Mouse (Mus musculus): Measurements from ENCODE around the gene Atp8a2. TPM values are rescaled to one million over a fixed set of nuclear protein-coding genes. Genes with fewer than 3 reads are reported as not detected.
A peak's percentile ranks its signal among the peaks of the same experiment; 100 is the strongest.

Atp8a2 gene
- total and polyA plus RNA-seq, 2 experiments from 2014 or later: 5.2 to 115 TPM

- H3K9ac ChIP-seq (replicated peaks; ENCODE audit: low read depth, low read length): no peak overlapping the region
- H3K4me1 ChIP-seq (ENCODE audit: control insufficient read depth, insufficient read depth): peaks cover 10% of the 10 kb centered on the region
- H3K27me3 ChIP-seq (ENCODE audit: control insufficient read depth, insufficient read depth, low read length): peaks cover 9% of the 10 kb centered on the region; the same call in 1 of the 2 replicates
- H3K27ac ChIP-seq (ENCODE audit: low read depth): no peak overlapping the region
- ATAC-seq (ENCODE audit: insufficient read depth, low read depth) (no peak), DNase-seq (ENCODE audit: low spot score) (no peak)
- TF ChIP-seq EP300 (IDR thresholded peaks at IDR 0.05; ENCODE audit: low read depth) (no peak), CTCF (IDR thresholded peaks at IDR 0.05; ENCODE audit: low read depth) (no peak)
- H3K36me3 ChIP-seq (replicated peaks; ENCODE audit: control insufficient read depth, insufficient read depth, low read length): no peaks in the 10 kb centered on the region
- H3K4me2 ChIP-seq (ENCODE audit: low read depth, low read length): no peak overlapping the region
- WGBS: 82% methylated on average over 1 of the region's 1 CpGs
- no peaks in the 10 kb centered on the region for H3K9me3 ChIP-seq (replicated peaks; ENCODE audit: control insufficient read depth, low read length)
- no peak overlapping the region for H3K4me3 ChIP-seq (ENCODE audit: low read depth, low read length)
Observed at GRCm38 (mm10) chr14:59888446-59888845, 308.5 kb downstream of the Atp8a2 start.

GRCm38 (mm10) chr14:59888046-59888445, 308.9 kb downstream of the Atp8a2 start:
- Histone ChIP-seq H3K27me3 (ENCODE audit: control insufficient read depth, insufficient read depth, low read length) (peaks cover 9% of the 10 kb centered on the region; the same call in 1 of the 2 replicates), H3K27ac (ENCODE audit: low read depth) (0 out of 2 replicates have a peak overlapping the region, but pooled peaks have one; percentile 43), H3K9me3 (replicated peaks; ENCODE audit: control insufficient read depth, low read length) (no peaks in the 10 kb centered on the region), H3K36me3 (replicated peaks; ENCODE audit: control insufficient read depth, insufficient read depth, low read length) (no peaks in the 10 kb centered on the region), H3K4me2 (ENCODE audit: low read depth, low read length) (no peak overlapping the region), H3K9ac (replicated peaks; ENCODE audit: low read depth, low read length) (no peak overlapping the region), H3K4me3 (ENCODE audit: low read depth, low read length) (no peak overlapping the region), H3K4me1 (ENCODE audit: control insufficient read depth, insufficient read depth) (peaks cover 10% of the 10 kb centered on the region)
- TF ChIP-seq EP300 (IDR thresholded peaks at IDR 0.05; ENCODE audit: low read depth): no peak
- TF ChIP-seq CTCF (IDR thresholded peaks at IDR 0.05; ENCODE audit: low read depth): no peak
- 74% methylated on average over 6 of the region's 6 CpGs for WGBS
- ATAC-seq (ENCODE audit: insufficient read depth, low read depth): no peak
- no peak for DNase-seq (ENCODE audit: low spot score)

- Histone ChIP-seq H3K4me1 (ENCODE audit: control insufficient read depth, insufficient read depth) (peaks cover 10% of the 10 kb centered on the region), H3K4me3 (ENCODE audit: low read depth, low read length) (no peak overlapping the region), H3K27ac (ENCODE audit: low read depth) (0 out of 2 replicates have a peak overlapping the region, but pooled peaks have one; percentile 43), H3K27me3 (ENCODE audit: control insufficient read depth, insufficient read depth, low read length) (peaks cover 9% of the 10 kb centered on the region; the same call in 1 of the 2 replicates), H3K4me2 (ENCODE audit: low read depth, low read length) (peak overlapping the region; percentile 30), H3K36me3 (replicated peaks; ENCODE audit: control insufficient read depth, insufficient read depth, low read length) (no peaks in the 10 kb centered on the region), H3K9ac (replicated peaks; ENCODE audit: low read depth, low read length) (no peak overlapping the region), H3K9me3 (replicated peaks; ENCODE audit: control insufficient read depth, low read length) (no peaks in the 10 kb centered on the region)
- no peak for TF ChIP-seq EP300 (IDR thresholded peaks at IDR 0.05; ENCODE audit: low read depth)
- WGBS: 15% methylated on average over 15 of the region's 15 CpGs
- DNase-seq (ENCODE audit: low spot score) (peak; percentile 61), ATAC-seq (ENCODE audit: insufficient read depth, low read depth) (peak; percentile 67)
Observed at GRCm38 (mm10) chr14:59887061-59887861, 309.7 kb downstream of the Atp8a2 start.

GRCm38 (mm10) chr14:59883517-59884069, 313.4 kb downstream of the Atp8a2 start:
- no peak overlapping the region for H3K4me2 ChIP-seq (ENCODE audit: low read depth, low read length)
- DNase-seq (ENCODE audit: low spot score) (no peak), ATAC-seq (ENCODE audit: insufficient read depth, low read depth) (no peak)
- H3K4me3 ChIP-seq (ENCODE audit: low read depth, low read length): no peak overlapping the region
- peaks cover 6% of the 10 kb centered on the region; the same call in 1 of the 2 replicates for H3K27me3 ChIP-seq (ENCODE audit: control insufficient read depth, insufficient read depth, low read length)
- peaks cover 10% of the 10 kb centered on the region for H3K4me1 ChIP-seq (ENCODE audit: control insufficient read depth, insufficient read depth)
- no peak overlapping the region for H3K9ac ChIP-seq (replicated peaks; ENCODE audit: low read depth, low read length)
- TF ChIP-seq EP300 (IDR thresholded peaks at IDR 0.05; ENCODE audit: low read depth) (no peak), CTCF (IDR thresholded peaks at IDR 0.05; ENCODE audit: low read depth) (no peak)
- no peak overlapping the region for H3K27ac ChIP-seq (ENCODE audit: low read depth)
- H3K36me3 ChIP-seq (replicated peaks; ENCODE audit: control insufficient read depth, insufficient read depth, low read length): no peaks in the 10 kb centered on the region
- H3K9me3 ChIP-seq (replicated peaks; ENCODE audit: control insufficient read depth, low read length): no peaks in the 10 kb centered on the region
- WGBS: 92% methylated on average over 10 of the region's 10 CpGs

GRCm38 (mm10) chr14:59880829-59881228, 316.1 kb downstream of the Atp8a2 start:
- peaks cover 6% of the 10 kb centered on the region; the same call in 1 of the 2 replicates for H3K27me3 ChIP-seq (ENCODE audit: control insufficient read depth, insufficient read depth, low read length)
- no peak overlapping the region for H3K4me2 ChIP-seq (ENCODE audit: low read depth, low read length)
- H3K4me1 ChIP-seq (ENCODE audit: control insufficient read depth, insufficient read depth): no peaks in the 10 kb centered on the region
- H3K4me3 ChIP-seq (ENCODE audit: low read depth, low read length): no peak overlapping the region
- WGBS: 86% methylated on average over 3 of the region's 3 CpGs
- no peaks in the 10 kb centered on the region for H3K36me3 ChIP-seq (replicated peaks; ENCODE audit: control insufficient read depth, insufficient read depth, low read length)
- TF ChIP-seq CTCF (IDR thresholded peaks at IDR 0.05; ENCODE audit: low read depth): no peak
- no peak for TF ChIP-seq EP300 (IDR thresholded peaks at IDR 0.05; ENCODE audit: low read depth)
- H3K9ac ChIP-seq (replicated peaks; ENCODE audit: low read depth, low read length): no peak overlapping the region
- ATAC-seq (ENCODE audit: insufficient read depth, low read depth): no peak
- H3K9me3 ChIP-seq (replicated peaks; ENCODE audit: control insufficient read depth, low read length): 0 out of 2 replicates have a peak, but pooled peaks cover 5% of the 10 kb centered on the region
- DNase-seq (ENCODE audit: low spot score): no peak
- H3K27ac ChIP-seq (ENCODE audit: low read depth): no peak overlapping the region

Measured in heart, postnatal 0 days (tissue).